Mouse (Mus musculus) CD4-positive, CD25-positive, alpha-beta regulatory T cell, adult 4 months (primary cell): Measurements from ENCODE around the gene Adamtsl1. TPM values are rescaled to one million over a fixed set of nuclear protein-coding genes. Genes with fewer than 3 reads are reported as not detected.

Experiments
- ATAC-seq: one replicate; pipeline ENCODE4 v1.8.0; 2017
- polyA plus RNA-seq, 2 experiments: library from polyadenylated mRNA; unstranded; fragments of 100-300 nt; shearing (Covaris generic); gene quantifications; one replicate each; pipeline ENCODE4 v1.2.1; 2017

Gene Adamtsl1
- polyA plus RNA-seq, 2 experiments from 2014 or later: not detected

DNA sequence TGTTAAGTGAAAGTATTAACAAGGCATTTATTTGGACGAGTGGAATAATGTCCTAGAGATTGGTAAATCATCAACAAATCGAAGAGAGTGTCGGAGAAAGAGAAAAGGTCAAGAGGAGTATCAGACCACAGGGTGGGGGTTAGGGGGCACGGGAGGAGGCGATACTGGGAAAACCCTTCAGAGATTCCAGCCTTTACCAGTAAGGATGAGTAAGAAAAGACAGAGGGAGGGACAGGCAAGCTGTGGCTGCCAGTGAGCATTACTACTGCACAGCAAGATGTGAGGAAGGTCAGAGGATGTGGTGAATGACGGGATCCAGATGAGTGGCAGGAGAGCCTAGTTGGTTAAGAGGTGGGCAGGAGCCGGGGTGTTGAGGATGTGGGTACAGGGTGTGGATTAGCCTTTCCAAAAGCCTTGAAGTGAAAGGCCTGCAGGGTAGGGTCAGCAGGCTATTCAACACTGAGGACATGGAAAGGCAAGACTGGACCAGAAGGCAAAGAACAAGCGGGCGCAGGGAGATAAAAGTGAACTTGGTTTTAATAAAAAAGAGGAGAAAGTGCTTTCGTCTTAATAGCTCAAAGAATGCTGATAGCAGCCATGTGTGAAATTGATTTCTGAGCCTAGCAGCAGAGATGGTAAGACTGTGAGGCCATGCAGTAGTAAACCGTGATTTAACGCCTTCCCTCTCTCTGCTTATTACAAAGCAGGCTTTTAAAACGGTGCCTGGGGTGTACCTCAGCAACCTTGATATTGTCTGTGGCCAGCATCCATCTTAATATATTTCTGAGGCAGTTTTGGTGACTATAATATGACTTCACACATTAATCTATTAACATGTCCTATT, 555.1 kb downstream of the Adamtsl1 start:
- ATAC-seq: no peak

DNA sequence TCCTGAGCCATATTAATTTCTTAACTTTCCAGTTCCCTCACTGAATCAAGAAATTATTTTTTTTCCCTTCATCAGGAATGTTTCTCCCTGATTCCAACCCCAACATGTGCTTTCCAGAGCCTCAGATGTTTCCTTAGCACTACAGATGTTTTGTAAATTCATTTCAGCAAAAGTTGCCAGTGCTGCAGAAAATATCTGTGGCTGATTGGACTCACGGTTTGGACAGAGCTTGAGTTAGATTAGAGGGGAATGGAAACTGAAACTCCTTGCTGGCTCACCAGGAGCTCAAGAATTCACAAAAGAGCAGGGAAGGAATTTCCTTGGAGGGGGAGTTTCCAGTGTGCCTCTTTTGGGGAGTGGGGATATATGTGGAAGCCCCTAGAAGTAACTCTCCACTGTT, 560.9 kb downstream of the Adamtsl1 start:
- ATAC-seq: no peak

DNA sequence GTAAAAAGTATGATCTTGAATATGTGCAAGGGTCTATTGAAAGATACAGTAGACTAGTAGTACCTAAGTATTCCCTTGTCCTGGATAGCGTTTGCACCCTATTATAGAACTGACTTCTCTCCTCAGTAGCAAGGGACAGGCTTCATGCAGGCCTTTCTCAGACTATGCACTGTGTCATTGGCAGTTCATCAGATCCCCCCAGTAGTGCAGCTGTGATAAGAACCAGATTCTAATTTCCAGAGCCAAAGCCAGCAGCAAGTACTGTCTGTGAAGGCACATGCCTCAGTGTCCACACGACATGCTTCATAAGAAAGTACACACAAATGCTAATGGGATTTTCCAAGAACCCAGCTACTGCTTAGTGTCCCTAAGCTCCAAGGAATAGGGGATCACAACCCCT, 563.4 kb downstream of the Adamtsl1 start:
- ATAC-seq: no peak

DNA sequence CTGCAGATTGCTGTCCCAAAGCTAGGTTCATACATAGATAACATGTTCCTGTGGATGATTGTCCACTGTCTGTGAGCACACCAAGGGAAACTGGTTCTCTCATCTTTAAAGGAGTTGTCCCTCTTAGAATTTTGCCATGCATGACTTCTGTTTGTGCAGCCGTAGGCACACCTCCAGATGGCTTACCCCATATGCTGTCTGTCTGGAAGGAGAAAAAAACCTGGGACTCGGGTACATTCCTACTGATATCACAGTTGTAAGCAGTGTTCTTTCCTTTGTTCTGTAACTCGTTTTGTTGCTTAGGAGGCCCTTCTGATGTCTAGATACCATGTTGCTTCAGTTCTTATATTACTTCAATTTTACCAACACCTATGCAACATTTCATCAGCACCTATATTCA, 563.9 kb downstream of the Adamtsl1 start:
- no peak for ATAC-seq

DNA sequence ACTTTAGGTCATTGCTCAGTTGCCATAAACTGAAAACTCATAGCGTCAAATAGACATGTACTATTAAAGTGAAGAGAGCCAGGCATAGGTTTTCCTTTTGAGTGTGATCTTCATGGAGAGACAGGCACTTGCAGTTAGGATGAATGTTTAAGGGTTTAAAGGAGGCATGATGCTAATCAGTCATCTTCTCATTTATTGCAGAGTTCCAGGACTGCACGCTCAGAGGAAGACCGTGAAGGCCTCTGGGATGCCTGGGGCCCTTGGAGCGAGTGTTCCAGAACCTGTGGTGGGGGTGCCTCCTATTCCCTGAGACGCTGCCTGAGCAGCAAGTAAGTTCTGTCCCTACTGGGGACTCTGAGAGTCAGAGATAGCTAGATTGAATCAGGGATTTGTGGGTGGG, 573.5 kb downstream of the Adamtsl1 start:
- no peak for ATAC-seq

DNA sequence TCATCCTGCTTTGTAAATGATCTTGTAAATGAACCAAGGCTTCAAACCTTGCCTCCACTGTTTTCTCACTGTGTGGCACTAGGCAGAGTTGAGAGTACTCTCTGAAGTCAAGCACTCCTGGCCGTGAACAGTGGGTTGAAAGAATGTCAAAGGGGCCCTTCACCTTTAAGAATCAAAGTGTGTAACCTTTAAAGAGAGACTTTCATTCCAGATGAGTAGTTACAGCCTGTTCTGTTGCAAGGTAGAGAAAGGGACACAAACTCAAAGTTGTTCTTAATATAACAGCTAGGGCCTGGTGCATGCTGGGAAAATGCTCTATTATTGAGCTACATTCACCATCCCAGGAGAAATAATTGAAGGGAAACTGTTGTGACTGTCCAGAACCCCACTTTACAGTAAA, 589.2 kb downstream of the Adamtsl1 start:
- no peak for ATAC-seq

DNA sequence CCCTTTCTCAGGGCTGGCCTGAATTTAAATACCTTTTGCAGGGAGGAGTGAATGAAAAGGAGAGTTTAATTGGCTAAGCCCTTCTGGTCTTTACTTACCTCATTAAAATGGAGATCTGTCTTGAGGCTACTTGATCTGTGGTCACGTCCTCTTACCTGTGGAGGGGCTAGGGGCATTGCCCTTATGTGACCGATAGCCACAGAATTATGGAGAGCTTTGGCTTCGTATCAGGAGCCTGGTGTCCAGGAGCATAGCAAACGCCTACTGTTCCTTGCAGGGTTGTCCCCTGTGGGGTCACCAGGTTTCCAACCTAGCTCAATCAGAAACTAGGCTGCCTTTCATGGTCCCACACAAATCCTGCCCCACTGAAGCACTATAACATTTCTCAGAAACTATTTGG, 594.4 kb downstream of the Adamtsl1 start:
- ATAC-seq: no peak

DNA sequence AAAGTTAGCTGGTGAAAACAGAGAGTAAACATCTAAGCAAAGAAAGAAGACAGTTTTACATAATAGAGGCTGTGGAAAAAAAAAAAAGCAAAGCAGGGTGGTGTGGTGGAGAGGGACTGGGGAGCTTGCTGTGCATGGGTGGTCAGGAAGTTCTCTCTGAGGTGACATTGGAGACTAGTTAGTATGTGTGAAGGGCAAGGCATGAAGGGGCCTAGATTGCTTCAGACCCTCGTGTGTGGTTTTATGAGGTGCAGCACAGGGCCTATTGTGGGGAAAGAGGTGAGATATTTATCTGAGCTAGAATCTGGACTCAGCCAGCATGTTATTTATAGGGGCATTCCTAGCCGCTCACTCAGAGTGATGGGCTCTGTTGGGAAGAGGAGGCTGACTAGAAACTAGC, 605.1 kb downstream of the Adamtsl1 start:
- ATAC-seq: no peak

DNA sequence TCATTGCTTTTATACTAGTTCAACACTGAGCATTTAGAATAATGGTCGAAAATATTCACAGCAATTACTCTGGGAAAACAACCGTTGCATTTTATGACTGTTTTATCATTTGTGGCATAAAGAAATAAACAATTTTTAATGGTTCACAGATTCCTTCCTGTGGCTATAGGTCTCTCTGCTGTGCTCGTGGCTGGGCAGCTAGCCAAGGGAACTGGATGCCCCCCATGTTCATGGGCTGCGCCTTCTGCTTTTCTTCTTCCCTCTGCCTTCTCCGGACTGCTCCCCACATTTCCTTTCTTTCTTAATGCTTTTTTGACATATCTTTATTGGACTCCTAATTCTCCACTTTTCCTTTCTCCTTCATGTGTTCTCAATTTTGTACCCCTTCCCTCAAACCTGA, 608.5 kb downstream of the Adamtsl1 start:
- no peak for ATAC-seq

DNA sequence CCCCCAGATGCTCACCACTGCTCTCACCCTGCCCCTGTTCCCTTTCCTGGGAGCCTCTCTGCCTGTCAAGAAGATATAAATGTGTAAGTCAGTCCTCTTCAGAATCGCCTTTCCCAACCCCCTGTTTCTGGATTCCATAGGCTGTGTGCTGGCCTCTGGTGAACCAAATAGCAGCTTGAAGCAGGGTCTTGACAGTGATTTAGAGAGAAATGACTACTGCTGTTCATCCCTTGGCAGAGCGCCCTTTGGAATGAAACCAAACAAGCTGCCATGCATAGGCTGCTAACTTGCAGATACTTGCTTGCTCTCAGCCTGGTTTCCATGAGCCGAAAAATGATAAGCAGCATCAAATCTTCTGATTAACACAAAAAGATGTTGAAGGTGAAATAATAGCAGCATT, 610.4 kb downstream of the Adamtsl1 start:
- ATAC-seq: no peak

DNA sequence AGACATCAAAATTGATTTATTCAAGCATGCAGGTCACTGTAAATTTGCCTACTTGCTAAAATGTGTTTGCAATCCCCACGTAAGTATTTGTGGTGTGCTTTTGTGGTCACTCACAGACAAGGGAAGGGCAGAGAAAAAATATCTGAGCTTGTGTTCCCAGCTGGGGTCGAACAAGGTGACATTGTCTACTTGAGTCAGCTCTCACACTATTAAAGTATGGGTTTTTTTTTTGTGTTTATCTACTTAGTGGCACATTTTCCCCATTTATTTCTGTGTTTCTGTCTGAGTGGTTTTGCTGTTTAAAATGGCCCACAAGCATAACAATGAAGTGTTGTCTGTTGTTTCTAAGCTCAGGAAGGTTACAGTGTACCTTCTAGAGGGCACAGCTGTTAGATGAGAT, 612.7 kb downstream of the Adamtsl1 start:
- no peak for ATAC-seq

DNA sequence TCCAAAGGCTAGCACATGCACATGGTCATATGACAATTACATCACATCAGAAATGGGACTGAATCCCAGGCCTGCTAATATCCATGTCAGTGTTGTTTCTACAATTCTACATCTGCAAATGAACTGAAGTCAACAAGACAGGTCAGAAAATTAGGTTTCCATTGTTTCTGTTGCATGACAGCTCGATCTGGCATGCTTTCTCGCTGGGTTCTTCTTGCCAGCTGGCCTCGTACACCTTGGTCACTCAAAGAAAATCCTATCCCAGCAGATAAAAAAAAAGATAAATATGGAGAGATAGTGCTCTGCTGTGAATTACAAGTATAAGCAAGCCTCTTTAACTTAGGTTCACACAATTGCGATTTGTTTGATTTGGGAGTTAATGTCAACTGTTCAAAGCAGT, 644.6 kb downstream of the Adamtsl1 start:
- ATAC-seq: no peak

DNA sequence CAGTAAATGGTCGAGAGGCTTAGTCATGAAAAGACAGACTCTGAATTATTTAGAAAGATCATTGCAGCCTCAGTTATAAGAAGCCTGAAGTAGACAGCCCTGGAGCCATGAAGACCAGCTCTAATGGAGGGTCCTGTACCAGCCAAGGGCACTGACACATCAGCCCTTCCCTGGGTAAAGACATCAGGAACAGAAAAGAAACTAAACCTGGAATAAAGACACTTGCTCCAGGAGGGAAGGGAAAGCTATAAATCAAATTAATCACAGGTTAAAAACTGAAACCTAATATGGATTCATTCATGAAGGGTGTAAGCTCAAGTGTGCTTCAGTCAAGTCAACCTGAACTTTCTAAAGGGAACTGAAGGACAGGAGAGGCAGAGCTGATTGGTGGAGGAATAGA, 645.4 kb downstream of the Adamtsl1 start:
- no peak for ATAC-seq

DNA sequence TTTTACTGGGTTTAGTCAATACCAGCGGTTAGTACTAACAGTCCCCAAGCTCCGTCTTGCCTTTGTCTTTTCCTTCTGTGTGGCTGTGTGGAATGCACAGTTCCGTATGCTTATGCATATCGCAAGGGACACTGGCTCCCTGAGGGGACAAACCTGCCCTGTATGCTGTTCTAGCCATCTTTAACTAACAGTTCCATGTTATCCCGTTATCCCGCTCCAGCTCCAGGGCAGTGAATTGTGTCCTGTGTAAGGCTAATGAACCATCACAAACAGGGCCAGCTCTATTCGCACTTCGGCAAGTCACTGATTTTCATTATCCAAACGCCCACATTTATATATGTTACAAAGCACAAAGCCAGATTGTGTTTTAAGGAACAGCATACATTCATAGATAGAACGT, 656.8 kb downstream of the Adamtsl1 start:
- ATAC-seq: no peak

DNA sequence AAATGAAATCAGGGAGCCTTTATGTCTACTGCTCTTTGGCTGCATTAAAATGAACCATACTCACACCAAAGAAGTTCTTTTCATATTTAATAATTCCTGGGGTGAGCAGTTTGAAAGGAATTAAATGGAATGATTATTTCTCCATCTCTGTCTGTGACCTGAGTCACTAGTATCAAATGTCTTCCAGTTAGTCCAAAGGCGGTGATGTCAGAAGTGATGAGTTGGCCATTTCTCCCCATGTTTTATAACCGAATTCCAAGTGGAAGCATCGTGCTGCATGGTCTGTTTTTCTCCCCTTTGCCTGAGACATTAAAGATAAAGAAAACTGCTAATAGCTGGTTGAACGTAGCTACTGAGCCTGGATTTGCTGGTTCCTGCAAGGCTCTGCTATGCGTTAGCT, 657.5 kb downstream of the Adamtsl1 start:
- no peak for ATAC-seq

DNA sequence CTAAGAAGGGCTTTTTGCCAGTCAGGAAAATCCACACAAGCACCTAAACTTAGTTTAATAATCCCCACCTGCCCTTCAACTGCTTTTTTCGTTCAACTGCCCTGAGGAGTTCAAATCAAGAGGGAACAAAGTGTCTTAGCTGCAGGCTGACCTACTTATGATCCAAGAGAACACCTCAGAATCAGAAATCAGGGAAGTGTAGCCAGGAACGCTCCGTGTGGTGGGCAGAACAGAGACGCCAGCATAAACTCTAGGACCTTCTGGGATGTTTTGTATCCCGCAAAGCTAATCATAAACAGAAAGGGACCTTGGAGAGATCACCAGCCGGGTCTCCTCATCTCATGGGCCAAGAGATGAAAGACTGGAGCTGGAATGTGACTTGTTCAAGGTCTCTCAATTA, 663.5 kb downstream of the Adamtsl1 start:
- no peak for ATAC-seq

DNA sequence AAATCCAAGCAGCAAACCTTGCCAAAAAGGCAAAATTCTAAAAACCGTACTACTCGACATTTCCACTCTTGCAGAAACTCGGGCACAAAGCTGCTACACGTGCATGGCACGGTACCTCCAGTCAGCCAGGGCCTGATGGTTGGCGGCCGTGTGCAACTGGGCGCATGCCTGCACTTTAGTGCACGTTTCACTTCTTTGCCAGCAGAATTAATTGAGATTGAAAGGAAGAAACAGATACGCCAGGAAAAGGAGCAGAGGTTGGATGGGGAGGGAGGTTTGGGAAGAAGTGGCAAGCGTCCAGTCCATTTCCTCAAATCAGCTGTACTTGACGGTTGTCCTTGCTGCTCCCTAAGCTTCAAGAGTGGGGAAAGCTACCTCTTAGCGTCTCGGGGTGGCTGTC, 664.1 kb downstream of the Adamtsl1 start:
- no peak for ATAC-seq

DNA sequence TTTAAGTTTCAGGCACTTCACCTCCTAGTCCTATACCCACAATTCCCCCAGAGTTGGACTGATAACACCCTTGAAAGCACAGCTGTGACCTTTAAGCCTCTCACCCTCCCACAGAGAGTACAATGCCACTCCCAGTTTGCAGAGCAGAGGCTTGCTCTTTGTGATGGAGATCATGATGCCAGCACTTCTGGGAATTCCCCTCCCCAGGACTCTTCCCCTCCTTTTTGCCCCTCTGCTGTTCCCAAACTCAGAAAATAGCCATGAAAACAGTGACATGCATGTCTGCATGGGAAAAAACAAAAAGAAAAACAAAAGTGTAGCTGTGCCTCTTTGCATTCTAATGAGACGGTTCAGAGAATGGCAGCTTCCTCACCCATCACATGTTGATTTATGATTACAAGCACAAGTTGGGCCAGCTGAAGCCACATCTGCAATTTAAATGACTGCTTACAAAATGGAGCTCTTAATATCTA, 669.8 kb downstream of the Adamtsl1 start:
- ATAC-seq: no peak

DNA sequence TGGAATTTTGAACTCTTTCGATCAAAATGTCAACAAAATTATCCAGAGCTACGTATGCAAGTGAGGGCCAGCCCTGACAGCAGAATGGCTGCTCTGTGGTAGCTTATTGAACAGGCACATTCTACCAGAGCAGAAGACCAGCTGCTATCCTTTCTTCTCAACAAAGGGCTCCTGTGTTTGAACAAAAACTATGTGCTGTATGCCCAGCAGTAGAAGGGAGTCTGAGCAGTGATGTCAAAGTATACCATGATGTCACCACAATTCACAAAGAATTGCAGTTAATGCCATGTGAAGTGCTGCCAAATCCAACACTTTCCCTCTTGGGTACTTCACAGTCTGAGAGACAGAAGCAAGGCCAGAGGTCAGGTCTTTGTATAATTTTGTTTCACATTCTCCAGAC, 675.9 kb downstream of the Adamtsl1 start:
- ATAC-seq: no peak

DNA sequence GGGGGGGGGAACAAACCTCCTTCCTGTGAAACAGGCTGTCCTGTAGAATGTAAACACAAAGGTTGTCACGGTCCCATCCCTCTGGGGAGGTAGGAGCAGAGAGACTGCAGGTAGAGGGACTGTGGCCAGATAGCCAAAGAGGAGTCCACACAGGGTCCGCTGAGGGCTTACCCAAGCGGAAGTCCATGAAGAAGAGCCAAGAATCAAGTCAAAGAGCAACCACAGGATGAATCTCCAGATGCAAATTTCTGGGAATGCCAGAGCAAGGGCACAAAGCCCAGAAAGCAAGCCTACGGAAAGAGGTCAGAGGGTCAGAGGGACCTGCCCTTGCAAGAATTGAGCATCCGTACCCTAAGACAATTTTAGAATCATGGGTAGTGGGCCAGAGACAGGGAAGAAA, 677.2 kb downstream of the Adamtsl1 start:
- no peak for ATAC-seq

DNA sequence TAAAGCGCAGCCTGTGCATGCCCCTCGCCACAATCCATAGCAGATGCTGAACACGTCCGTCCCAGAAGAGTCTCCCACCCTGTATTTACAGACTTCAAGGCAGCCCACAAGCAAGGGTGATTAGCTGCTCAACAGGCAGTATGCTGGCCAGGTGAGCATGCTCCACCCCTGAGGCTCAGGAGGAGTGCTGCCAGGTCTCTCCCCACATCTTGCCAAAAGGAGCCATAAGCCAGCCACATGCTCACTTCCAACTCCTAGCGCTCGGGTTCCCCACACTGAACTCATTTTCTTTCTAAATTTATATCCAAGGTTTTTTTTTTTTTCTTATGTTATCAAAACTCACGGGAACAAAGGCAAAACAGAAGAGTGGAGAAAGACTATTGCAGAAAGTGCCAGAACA, 687.8 kb downstream of the Adamtsl1 start:
- ATAC-seq: no peak

DNA sequence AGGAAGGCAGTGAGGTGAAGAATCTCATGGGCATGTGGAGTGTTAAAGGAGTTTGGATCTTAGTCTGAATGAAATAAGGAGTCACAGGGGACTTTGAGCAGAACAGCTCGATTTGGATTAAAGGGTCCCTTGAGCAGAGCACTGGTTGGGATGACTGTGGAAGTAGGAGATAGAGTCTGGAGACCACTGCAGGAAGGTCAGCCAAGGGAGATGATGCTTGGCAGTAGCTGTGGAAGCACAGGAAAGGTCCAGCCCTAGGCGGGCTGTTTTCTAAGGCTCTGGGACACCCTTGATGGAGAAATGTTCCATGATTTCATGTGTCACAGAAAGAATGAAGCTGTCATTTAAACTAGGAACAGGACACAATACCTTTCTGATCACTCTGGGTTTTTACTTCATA, 689.3 kb downstream of the Adamtsl1 start:
- ATAC-seq: no peak

DNA sequence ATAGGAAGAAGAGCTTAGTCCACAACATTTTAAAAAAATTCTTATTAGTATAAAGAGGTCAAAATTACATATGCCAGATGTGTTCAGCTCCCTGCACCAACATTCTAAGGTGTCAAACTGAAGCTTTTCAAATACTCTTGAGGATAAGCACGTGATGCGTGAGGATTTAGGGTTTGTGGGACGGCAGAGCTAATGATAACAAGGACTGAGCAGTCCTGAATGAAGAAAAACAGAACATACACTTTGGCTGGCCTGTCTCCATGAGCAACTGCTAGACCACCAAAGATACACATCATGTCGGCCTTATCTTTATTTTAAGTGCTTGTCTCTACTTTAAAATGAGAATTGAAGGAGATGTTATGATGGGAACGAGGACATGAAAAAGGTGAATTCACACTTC, 710.9 kb downstream of the Adamtsl1 start:
- no peak for ATAC-seq

DNA sequence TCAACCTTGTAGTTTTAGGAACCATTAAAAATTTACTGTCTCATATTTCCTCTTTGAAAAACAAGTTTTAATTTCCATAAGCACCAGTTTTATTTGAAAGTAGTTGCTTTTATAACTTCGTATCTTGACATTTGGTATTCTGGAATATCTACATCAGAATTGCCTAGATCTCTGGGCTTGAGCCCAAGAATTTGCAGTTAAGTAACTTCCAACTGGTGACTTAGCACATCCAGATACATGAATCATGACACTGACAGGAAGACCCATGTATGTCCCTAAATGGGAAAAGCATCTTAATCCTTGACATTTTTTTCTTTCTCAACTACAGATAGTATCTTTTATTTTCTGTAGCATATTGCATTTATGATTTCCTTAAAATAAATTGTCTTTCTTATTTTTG, 713.1 kb downstream of the Adamtsl1 start:
- ATAC-seq: no peak

DNA sequence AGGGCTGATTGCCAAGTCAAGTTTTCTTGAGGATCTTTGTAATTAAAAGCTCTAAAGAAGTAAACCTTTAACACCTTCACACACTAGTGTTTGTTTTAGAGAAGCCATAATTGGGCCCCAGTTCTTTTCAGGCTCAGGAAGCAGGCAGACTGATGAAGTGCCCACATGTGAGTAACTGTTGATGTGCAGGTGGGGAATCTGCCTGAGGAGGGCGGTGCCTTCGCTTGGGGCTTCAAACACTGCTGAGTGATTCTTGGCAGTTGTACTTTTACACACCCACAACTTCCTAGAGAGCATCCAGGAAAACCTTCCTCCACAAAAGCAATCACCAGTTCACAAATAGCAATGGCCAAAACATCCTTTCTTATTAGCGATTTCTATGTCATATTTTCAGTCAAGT, 719.2 kb downstream of the Adamtsl1 start:
- ATAC-seq: no peak
